Mouse (Mus musculus) kidney, adult 2 months (tissue): Measurements from ENCODE around the gene Wnt2.

Experiments used
- CTCF ChIP-seq: fragments of 200-500 bp; conservative IDR thresholded peaks from 2 replicates; pipeline ENCODE4 v1.5.1; 2011; ENCODE audit warnings: low read depth, mild to moderate bottlenecking, control low read depth, low read length, moderate library complexity, mixed read lengths; ENCODE audit not compliant: insufficient read depth, insufficient read length
- POLR2A ChIP-seq: fragments of 200-500 bp; IDR thresholded peaks from one replicate; pipeline ENCODE4 v1.6.1; 2011; ENCODE audit warnings: low read depth, low read length, control low read depth

DNA sequence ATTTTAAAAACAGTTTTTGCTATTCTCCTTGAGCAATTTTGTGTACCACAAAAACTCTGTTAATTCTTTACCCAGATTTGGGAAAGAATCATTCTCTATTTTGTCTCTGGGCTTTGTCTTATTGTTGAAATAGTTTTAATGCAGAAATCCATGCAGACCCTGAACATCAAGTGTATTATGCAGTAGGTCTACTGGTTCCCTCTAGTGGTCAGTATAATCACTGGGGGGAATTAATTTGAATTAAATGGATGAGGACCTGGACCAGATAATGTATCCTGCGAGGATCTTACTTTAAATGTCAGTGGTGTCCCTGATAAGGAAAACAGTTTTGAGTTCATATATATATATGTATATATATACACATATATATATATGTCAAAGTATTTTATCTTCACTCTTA lies 48.2 kb upstream of the Wnt2 start:
- 0 out of 2 replicates have a peak, but pooled peaks have one; percentile 2 for TF ChIP-seq CTCF
- no peak for TF ChIP-seq POLR2A
